Mouse (Mus musculus) activated CD4-positive, CD25-positive, alpha-beta regulatory T cell, adult 4 months (primary cell): ENCODE data around the gene Sytl3. TPM values are rescaled to one million over a fixed set of nuclear protein-coding genes. Genes with fewer than 3 reads are reported as not detected.

Experiments used
- ATAC-seq: one replicate; pipeline ENCODE4 v1.8.0; 2017
- polyA plus RNA-seq, 2 experiments: library from polyadenylated mRNA; unstranded; fragments of 100-300 nt; shearing (Covaris generic); gene quantifications; one replicate each; pipeline ENCODE4 v1.2.1; 2017

The Sytl3 gene
- polyA plus RNA-seq, 2 experiments from 2014 or later = 2.9 to 6.2 TPM

DNA sequence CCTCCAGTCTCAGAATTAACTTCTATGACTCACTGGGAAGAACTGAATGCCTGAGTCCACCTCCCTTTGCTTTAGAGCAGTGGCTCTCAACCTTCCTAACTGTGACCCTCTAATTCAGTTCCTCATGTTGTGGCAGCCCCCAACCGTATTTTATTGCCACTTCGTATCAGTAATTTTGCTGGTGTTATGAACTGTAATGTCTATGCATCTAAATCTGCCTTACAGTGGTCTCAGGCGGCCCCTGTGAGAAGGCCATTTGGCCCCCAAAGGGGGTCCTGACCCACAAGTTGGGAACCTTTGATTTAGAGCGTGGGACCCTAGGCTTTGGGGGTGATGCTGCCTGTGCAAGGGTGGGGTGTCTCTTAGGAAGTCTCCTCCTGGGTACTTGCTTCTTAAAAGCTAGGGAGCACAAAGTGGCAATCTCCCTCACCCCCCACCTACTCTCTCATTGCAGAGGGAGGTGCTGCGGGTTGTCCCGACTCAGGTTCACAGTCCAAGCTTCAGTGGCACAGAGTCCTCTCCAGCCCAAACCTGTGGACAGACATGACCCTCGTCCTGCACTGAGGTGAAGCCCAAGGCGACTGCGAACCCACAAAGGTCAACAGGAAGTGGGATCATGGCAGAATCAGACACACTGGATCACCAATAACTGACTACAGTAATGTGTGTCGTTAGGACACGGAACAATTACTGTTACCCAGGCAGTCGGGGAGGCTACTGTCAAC, 78.5 kb downstream of the Sytl3 start:
- no peak for ATAC-seq

DNA sequence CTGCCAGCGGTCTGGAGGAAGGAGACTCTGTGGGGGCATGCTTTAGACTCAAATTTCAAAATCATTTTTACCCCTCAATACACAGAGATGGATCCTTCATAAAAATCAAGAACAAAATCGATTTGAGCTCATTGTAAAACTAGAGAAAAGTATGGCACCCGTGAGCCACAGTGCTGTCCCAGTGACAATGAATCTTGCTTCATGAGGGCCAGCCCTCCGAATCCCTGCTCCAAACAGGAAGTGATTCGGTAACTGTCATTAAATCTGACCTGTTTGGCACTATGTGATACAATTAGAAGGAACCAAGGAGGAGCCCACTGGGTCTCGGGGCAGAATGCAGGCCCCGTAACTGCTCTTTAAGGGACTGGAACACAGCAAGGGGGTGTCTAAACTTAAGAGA, 79.9 kb downstream of the Sytl3 start:
- ATAC-seq = no peak

DNA sequence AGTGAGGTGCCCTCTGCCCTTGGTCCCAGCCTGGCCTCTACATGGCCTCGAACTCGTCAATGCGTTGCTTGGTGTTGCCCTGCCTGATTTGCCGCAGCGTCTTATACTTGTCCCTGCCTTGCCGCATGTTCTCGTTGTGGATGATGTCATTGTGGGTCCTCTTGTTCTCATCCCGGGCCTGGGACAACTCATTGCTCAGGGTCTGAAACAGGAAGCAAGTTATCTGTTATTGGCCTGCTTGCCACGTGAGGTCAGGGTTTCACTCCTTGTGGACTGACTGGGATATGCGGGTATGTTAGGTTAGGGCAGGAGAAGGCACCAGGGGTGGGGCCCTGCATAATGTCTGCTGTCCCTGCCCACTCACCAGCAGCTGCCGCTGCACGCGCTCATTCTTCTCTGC, 80.4 kb downstream of the Sytl3 start:
- ATAC-seq = no peak

DNA sequence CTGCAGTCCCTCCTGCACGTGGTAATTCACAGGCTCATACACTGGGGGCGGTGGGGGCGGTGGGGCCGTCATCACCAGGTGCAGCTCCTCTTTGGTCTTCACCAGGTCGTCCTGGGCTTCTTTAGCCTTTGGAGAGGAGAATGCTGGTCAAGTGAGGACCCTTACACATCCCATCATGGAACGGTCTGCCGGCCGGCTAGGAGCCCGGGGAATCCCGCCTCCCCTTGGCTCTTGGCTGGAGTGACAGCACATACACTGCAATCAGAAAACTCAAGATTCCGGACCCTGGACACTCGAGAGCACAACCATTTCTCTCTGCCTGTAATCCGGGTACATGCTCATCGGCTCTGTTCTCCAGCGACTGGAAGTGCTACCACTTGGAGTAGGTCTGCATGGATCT, 80.9 kb downstream of the Sytl3 start:
- no peak for ATAC-seq

DNA sequence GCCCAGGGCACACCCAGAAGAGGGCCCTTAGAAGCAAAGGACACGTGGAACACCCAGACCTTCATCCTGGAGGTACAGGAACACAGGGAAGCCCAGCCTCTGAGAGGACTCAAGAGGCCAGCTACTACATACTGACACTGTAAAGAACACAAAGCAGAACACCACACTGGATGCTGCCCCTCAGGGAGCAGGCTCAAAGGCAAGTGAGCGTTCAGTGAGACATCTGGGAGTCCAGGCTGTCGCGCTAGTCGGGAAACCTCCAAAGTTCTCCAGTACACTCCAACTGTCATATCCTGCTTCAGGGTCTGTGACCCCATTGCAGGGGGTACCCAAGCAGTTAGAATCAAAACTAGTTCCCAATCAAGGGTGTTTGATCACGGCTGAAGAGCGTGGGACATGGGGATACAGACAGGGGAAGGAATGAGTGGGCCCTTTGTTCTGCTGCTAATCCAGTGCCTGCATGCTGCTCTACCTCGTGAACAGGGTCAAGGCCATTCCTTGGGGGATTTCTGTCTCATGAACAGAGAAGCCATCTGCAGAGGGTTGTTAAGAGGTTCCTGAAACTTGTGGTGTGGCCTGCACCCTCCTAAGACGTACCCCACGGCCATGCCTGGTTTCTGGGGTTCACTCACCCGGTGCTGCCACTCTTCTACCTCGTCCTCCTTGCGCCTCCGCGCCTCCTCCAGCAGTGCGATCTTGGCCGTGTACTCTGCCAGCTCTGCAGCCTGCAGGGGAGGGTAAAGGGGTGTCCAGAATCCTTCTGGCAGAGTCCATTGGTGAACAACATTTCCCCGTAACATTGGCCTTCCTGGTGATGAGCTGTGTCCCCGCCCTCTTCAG, 81.7 kb downstream of the Sytl3 start:
- ATAC-seq = no peak

DNA sequence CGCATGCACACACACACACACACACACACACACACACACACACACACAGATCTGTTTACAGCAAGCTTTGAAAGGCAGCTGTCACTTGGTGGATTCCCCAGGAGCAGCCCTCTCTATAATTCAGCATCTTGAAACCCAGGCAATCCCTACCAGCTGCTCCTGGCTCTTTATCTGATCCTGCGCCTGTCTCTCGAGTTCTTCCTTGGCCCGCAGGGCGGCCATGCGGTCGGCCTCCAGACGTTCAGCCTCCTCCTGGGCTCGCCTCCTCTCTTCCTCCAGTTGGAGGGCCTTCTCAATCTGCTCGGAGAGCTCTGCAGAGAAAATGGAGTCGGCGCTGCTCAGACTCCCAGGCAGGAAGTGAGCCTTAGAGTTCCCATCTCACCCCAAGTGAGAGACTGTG, 82.4 kb downstream of the Sytl3 start:
- ATAC-seq = no peak

DNA sequence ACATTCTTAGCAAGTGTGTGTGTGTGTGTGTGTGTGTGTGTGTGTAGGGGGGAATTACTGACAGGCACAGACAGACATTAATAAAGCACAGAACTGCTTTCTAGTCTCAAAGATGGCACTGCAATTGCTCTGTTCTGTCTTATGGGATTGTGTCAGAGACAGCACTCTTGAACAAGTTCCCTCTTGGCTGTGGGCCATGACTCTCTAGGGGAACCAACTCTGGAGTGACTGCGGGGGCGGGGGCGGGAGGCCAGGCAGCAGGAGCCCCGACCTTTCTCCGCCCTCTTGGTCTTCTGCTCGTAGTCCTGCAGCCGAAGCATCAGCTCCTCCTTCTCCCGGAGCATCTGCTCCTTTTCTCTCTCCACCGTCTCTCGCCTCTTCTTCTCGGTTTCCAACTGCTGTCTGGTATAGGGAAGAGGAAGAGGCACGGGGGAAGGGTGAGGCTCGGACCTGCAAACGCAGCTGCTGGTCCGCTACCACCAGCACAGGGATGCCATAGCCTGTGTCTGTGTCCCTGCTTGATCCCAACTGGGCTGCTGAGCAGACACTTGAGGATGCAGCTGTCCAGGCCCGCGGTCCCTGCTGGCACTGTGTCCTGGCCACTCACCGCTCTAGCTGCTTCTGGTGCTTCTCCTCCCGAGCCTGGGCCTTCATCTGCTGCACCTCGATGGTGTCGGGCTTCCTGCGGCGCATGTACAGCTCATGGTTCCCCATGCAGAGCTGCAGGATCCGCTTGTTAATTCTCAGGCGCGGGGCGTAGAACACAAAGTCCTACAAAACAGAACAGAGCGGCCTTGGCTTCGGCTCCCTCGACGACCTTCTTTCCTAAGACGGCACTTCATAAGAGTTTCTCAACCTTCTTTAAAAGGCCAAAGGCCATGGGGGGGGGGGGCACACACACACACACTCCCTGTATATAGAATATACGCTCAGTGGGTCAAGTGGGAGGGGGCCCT, 83.5 kb downstream of the Sytl3 start:
- no peak for ATAC-seq

DNA sequence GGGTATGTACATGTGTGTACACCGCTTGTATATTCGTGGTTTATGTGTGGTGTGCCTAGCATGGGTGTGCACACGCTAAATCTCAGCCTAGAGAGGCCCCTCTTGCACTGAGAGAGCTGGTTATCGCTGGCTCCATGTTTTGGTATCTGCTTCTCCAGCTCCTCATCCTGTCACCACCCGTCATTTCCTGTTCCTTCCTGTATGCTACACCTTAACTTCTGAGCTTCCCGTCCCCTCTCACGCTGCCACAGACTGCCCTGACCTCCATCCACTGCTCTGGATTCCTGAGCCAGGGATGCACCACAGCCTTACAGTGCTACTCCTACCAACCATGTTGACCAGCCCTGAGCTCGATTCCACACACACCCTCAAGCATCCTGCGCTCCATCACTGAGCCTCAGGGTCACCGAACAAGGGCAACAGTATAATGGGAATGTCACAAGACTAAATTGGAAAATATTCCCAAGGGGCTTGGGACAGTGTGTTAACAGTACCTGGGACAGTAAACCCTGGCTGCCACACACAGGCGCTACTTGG, 84.2 kb downstream of the Sytl3 start:
- peak; percentile 22 for ATAC-seq

DNA sequence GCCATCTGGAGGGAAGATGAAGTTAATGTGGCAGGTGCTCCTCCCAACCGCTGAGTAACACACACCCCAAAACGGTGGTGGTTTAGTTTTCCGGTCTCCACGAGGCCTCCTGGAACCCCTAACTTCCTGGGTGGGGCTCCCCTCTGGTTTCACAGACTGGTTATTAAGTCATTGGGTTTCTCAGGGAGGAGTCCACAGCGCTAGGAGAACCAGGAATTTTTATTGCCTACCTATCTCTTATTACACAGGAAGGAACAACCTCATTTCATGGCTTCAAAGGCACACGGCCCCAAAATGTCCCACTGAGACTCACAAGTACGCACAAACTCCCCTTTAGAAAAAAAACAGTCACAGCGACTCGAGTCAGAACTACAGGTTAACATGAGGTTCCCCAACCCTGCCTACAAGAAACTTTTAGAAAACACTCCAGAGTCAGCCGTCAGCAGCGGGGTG, 84.9 kb downstream of the Sytl3 start:
- peak; percentile 78 for ATAC-seq

DNA sequence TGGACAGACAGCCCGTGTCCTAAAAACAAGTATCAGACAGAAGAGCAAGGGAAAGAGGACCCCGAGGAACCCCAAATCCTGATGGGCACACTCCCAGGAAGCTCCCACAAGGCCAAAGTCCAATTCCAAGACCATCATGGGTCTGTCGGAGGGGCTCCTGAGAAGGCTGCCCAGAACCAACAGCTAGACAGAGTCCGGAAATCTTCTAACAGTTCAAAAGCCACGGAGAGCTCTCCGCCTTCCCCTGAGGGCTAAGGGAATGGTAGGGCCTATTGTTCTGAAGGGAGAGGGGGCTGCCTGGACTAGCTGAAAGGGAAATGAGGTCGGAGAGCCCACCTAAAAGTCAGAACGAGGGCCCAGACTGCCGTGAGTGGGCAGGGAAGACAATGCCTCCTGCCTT, 85.5 kb downstream of the Sytl3 start:
- no peak for ATAC-seq

DNA sequence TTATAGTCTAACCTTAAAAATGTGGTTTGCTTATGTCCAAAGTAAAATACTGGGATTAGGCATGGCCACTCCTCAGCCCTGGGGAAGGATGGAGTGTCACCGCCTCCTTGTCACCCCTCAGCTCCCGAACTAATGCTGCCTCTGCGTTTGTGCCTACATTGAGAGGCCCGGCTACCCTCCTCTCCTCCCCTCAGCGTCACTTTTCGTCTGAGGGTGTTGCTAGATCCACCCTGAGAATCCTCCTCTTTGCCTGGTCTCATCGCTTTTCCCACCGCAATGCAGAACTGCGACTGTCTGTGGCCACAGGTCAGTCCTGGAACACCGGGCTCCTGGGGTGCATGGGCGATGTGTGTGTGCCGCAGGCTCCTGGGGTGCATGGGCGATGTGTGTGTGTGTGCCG, 86.0 kb downstream of the Sytl3 start:
- no peak for ATAC-seq

DNA sequence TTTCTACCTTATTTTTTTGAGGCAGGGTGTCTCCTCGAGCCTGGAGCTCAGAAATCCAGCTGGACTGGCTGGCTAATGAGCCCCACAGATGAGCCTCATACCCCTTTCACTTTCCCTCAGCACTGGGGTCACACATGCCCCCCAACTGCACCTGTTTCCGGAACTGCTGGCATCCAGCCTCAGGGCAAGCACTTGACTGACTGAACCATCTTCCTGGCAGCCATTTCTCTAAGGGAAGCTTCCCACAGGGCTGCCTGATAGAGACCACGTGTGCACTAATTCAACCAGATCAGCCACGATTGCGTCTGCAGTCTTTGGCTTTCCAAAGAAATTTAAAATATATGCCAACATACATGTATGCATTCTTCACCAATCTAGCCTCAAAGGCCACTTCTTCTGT, 86.6 kb downstream of the Sytl3 start:
- no peak for ATAC-seq

DNA sequence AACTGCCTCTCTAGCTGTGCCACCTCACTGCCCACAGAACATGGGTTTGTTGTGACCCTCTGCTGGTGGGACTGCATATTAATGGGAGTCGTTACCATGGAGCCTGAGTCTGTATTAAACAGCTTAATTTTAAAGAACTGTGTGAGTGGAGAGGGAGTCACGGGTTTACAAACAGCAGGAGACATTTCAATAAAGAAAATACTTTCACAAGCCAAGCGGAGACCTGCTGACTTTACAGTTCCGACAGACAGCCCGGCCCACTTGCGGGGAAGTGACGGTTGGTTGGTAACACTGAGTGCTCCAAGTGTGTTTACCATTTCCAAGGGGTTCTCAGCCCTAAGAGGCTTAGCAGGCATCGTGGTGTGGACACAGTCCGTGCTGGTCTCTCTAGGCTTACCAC, 87.1 kb downstream of the Sytl3 start:
- peak; percentile 7 for ATAC-seq

DNA sequence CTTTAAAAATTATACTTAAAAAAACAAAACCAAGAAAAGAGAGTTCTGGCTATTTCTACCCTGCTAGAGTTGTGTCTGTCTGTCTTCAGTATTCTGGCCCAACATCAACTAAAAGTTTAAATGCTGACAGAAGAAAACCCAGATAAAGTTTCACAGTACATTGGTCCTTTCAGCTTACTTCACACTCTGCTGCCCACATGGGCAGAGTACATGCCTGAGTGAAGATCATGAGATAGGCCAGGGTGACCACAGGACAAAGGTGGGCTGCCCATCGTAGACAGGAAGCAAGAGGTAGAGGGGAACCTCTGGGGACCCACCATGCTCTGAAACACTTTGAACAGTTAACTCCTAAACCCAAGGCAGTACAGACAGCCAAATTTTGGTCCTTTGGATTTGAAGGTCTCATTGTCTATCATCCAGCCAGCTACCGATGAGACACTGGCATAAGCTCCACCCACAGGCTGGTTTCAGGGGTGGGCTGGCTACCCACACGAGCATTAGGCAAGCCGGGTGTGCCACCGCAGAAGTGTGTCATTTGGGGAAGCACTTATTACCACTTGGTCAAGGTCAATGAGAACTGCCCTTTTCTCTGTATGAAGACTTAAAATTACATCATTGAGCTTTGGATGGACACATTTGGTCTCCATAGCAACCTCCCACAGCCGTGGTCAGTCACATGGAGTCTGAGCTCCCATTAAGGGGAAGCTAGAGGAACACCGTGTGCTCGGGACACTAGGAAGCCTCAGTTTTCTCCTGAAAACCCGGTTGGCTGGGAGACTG, 87.7 kb downstream of the Sytl3 start:
- no peak for ATAC-seq

DNA sequence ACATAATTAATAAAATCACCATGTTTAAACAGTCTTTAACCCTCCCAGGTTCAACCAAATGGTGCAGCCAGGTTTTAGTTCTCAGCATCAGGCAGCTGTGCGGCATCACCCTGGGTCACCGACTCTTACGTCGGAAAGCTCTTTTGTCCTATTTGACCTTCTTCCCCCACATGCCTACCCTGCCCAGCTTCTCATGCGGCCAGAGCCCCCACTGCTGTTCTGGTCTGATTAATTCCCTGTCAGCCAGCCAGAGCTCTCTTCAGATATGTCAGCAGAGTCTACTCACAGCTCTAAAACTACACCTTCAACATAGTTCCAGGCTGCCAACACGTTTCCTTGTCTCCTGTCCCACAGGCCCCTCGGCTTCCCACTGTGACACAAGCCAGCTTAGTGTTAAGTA, 88.6 kb downstream of the Sytl3 start:
- no peak for ATAC-seq

DNA sequence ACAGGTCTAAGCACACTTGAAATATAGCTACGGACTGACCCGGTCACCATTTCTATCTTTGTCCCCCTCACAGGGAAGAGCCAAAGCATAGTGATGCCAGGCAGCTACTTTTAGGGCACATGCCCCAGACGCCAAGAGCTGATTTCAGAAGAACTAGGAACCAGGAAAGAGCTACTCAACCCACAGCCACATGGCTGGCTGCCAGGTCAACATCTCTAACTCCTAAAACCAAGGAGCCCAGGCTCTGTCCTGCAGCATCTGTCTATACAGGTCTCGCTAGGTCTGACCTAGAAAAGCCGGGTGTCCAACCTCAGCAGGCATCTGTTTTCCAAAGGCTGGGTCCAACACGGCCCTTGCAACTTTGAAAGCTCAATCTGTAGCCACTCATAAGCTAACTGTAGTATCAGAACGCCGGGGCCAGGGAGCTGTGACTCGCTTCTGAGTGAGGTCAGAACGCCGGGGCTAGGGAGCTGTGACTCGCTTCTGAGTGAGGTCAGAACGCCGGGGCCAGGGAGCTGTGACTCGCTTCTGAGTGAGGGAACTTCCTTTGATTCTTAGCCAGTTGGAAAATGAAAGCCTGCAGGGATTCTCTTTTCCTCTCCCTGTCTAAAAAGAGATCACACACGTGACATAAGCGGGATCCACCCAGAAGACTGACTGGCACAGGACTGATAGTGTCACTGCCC, 90.0 kb downstream of the Sytl3 start:
- ATAC-seq = no peak

DNA sequence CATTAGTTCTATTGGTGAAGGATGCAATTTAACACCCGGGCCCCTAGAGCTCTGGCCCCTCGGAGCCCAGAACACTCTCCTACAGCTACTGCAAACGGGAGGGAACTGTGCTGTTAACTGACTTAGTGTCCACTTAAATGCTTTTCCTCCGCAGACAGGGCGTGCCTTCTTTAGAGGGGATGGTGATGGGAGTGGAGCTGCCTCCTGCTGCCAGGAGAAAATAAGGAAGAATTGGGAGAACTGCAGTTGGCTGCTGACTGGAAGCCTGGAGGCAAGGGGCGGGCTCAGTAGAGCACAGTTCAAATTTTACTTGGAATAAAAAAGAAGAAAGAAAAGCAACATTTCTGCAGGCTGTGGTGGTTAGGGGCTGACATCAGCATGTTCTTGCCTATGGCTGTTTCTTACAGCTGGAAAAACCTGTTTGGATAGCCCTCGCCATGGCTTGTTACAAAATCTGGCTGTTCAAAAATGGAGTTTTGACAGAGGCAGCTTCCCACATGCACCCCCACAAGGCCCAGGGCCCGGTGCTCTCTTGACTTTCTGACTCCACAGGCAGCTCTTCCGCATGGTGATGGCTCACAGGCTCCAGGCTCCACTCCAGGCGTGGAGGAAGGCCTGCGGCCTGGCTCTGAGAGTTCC, 92.4 kb downstream of the Sytl3 start:
- ATAC-seq = no peak

DNA sequence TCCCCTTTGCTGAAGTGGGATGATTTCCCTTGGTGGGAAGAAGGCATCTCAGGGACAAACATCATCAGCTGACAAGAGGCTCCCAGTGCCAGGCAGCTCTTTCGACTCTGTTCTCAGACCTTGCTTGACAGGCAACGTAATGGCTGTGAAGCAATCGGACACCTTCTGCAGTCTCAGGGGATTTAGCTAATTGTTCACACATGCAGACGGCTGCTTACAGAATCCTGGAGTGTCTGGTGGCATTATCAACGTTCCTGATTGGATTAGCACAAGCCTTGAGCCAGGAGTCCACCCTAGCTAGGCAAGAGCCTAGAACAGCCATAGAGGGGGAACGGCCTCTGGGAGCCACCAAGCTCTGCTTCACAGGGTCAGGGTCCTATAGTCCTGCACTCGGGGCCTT, 93.5 kb downstream of the Sytl3 start:
- ATAC-seq = no peak

DNA sequence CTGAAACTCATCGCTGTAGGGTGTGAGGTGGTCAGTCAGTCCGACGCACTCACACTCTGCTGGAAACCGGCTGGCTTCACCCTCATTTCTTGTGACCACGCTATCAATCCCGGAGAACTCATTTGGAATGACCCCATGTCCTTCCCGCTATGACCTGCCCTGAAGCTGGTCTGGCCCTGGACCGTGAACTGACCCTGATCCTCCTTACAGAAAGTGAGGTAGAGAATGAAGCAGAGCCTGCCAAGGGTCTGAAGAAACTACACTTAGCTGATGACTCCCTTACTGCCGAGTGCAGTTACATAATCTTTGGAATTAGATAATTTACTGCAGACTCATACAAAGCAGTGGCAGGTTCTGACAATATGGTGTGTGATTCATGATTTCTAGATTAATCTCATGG, 96.3 kb downstream of the Sytl3 start:
- ATAC-seq = no peak

DNA sequence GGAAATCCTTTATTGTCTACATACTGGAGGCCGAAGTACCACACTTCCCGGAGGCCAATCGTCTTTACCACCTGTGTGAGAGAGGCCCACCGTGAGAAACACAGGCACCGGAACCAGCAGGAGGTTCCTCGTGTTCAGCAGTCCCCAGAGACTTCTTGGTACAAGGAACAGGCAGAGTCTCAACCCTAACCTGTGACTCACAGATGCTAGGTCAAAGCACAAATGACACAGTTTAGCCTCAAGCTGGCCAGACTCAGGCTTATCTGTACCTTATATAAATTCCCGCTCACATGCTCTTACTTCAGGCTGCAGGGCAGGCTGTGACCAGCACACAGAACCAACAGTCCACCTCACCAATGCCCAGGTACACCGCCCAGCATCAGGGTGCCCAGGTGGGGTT, 97.0 kb downstream of the Sytl3 start:
- ATAC-seq = no peak

DNA sequence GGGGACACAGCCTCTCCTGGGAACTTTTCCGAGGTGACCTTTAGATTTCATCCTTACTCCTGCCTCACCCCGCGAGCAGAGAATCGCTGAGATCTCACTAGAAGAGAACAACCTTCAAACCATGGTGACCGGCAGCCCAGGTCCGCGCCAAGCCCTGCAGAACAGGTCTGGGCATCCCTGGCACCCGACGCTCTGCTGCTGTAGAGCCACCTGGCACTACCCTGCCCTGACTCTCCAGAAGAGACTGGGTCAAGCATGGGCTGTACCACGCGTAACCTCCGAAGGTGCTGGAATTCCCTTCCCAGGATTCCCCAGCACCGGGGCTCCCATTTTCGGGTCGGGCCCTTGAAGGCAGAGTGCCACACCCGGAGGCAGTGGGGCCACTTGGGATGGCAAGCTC, 99.0 kb downstream of the Sytl3 start:
- ATAC-seq = no peak
